Mouse (Mus musculus) large intestine, adult 2 months (tissue): Measurements from ENCODE around the gene Hist1h2bq. TPM values are rescaled to one million over a fixed set of nuclear protein-coding genes. Genes with fewer than 3 reads are reported as not detected.
"Not testable (repeated sequence)": the region's sequence is repeated elsewhere in the genome, so short reads cannot be mapped to it uniquely, and the experiment has no call there.

Experiments used
- DNase-seq: peaks from one replicate; pipeline ENCODE4 v3.0.0-alpha.2; 2012; ENCODE audit warnings: low read depth, low spot score
- WGBS: fragments of 180-500 bp; shearing (Covaris S2); methylation state at CpG from one replicate; pipeline ENCODE4 v1.1.7; 2018; 5-methylcytosine and 5-hydroxymethylcytosine counted together
- polyA plus RNA-seq: library from polyadenylated mRNA; depleted of rRNA; stranded (reverse); fragments of >200 nt; gene quantifications from 2 replicates; pipeline ENCODE4 v1.2.3, GENCODE M21; 2012

Hist1h2bq gene
- polyA plus RNA-seq, 1 experiment = 23.8 TPM

- DNase-seq = no peak
- 14% methylated on average over 18 of the region's 18 CpGs for WGBS
Measured at GRCm38 (mm10) chr13:21790601-21791283, 19.3 kb downstream of the Hist1h2bq start.

GRCm38 (mm10) chr13:21789925-21790324, 20.1 kb downstream of the Hist1h2bq start:
- 65% methylated on average over 6 of the region's 6 CpGs for WGBS
- DNase-seq = no peak

GRCm38 (mm10) chr13:21787760-21788593, 22.0 kb downstream of the Hist1h2bq start:
- WGBS = 37% methylated on average over 17 of the region's 21 CpGs
- DNase-seq = no peak

GRCm38 (mm10) chr13:21786899-21787629, 22.9 kb downstream of the Hist1h2bq start, which contains the start of the genes Hist1h2an and Hist1h2bp:
TSS of gene Hist1h2an (minus strand) at chr13:21787218.
TSS of gene Hist1h2bp (plus strand) at chr13:21787461.
- WGBS = under 1% methylated on average over 40 of the region's 63 CpGs

GRCm38 (mm10) chr13:21786189-21786898, 23.7 kb downstream of the Hist1h2bq start:
- 10% methylated on average over 8 of the region's 8 CpGs for WGBS
- no peak for DNase-seq

More at GRCm38 (mm10) chr13:21786899-21787629, 22.9 kb downstream of the Hist1h2bq start, which contains the start of the genes Hist1h2an and Hist1h2bp:
- DNase-seq = peak; percentile 86

GRCm38 (mm10) chr13:21784311-21784710, 25.7 kb downstream of the Hist1h2bq start:
- no peak for DNase-seq
- WGBS = 47% methylated on average over 6 of the region's 6 CpGs

GRCm38 (mm10) chr13:21783734-21784161, 26.2 kb downstream of the Hist1h2bq start:
- no peak for DNase-seq
- 3% methylated on average over 9 of the region's 9 CpGs for WGBS

GRCm38 (mm10) chr13:21783255-21783617, 26.8 kb downstream of the Hist1h2bq start, which contains the start of gene Hist1h3i:
TSS of gene Hist1h3i (minus strand) at chr13:21783370.
- WGBS = under 1% methylated on average over 17 of the region's 20 CpGs
- peak; percentile 78 for DNase-seq

GRCm38 (mm10) chr13:21782361-21783254, 27.4 kb downstream of the Hist1h2bq start:
- DNase-seq = not testable (repeated sequence)
- WGBS = 1% methylated on average over 15 of the region's 35 CpGs

- no peak for DNase-seq
- WGBS = 89% methylated on average over 1 of the region's 1 CpGs
Measured at GRCm38 (mm10) chr13:21781639-21782038, 28.4 kb downstream of the Hist1h2bq start.

- DNase-seq = no peak
- WGBS = 43% methylated on average over 6 of the region's 6 CpGs
Measured at GRCm38 (mm10) chr13:21781021-21781555, 28.9 kb downstream of the Hist1h2bq start.

GRCm38 (mm10) chr13:21779767-21780731, 29.9 kb downstream of the Hist1h2bq start, which contains the start of gene Hist1h1b:
TSS of gene Hist1h1b (minus strand) at chr13:21780625.
- WGBS = under 1% methylated on average over 44 of the region's 44 CpGs
- no peak for DNase-seq

- WGBS = under 1% methylated on average over 33 of the region's 33 CpGs
Measured at GRCm38 (mm10) chr13:21778814-21779766, 30.9 kb downstream of the Hist1h2bq start.

More at GRCm38 (mm10) chr13:21778814-21779766, 30.9 kb downstream of the Hist1h2bq start:
- peak; percentile 83 for DNase-seq
